Mouse (Mus musculus) erythroblast, embryonic 14.5 days (primary cell): ENCODE measurements around the gene Calml3. TPM values are rescaled to one million over a fixed set of nuclear protein-coding genes. Genes with fewer than 3 reads are reported as not detected.

Experiments used
- H3K27me3 ChIP-seq: 2 replicates; pipeline ENCODE4 v1.6.1; 2012; ENCODE audit warnings: inconsistent platforms; ENCODE audit not compliant: control insufficient read depth
- H3K36me3 ChIP-seq: 2 replicates; pipeline ENCODE4 v1.6.1; 2012; ENCODE audit warnings: mild to moderate bottlenecking, inconsistent platforms; ENCODE audit not compliant: control insufficient read depth
- H3K4me1 ChIP-seq: 2 replicates; pipeline ENCODE4 v1.6.1; 2012; ENCODE audit warnings: inconsistent platforms; ENCODE audit not compliant: control insufficient read depth
- H3K4me3 ChIP-seq: replicated peaks from 2 replicates; pipeline ENCODE3; 2012; ENCODE audit warnings: moderate library complexity, mild to moderate bottlenecking, inconsistent platforms
- H3K9me3 ChIP-seq: 2 replicates; pipeline ENCODE4 v1.6.1; 2012; ENCODE audit warnings: low read length, inconsistent platforms, mixed read lengths; ENCODE audit not compliant: control insufficient read depth
- GATA1 ChIP-seq: IDR thresholded peaks from 2 replicates; pipeline ENCODE4 v1.6.1; 2012; ENCODE audit warnings: low read length, inconsistent platforms, mixed read lengths
- TAL1 ChIP-seq: IDR thresholded peaks from 3 replicates; pipeline ENCODE4 v1.6.1; 2012; ENCODE audit warnings: low read length, inconsistent platforms, mixed read lengths
- polyA plus RNA-seq: library from polyadenylated mRNA; stranded (reverse); fragments of >175 nt; gene quantifications from 2 replicates; pipeline ENCODE4 v1.2.3, GENCODE M21; 2012

The Calml3 gene
- polyA plus RNA-seq, 1 experiment = not detected

- no peaks in the 10 kb centered on the region for H3K36me3 ChIP-seq
- H3K4me3 ChIP-seq = no peak overlapping the region
- H3K27me3 ChIP-seq = no peaks in the 10 kb centered on the region
- no peaks in the 10 kb centered on the region for H3K4me1 ChIP-seq
- TF ChIP-seq TAL1 (no peak), GATA1 (no peak)
- H3K9me3 ChIP-seq = no peaks in the 10 kb centered on the region
Observed at GRCm38 (mm10) chr13:3774280-3774679, 29.8 kb downstream of the Calml3 start.

GRCm38 (mm10) chr13:3773149-3773688 lies 30.9 kb downstream of the Calml3 start:
- H3K36me3 ChIP-seq = no peaks in the 10 kb centered on the region
- no peak overlapping the region for H3K4me3 ChIP-seq
- H3K9me3 ChIP-seq = no peaks in the 10 kb centered on the region
- H3K4me1 ChIP-seq = no peaks in the 10 kb centered on the region
- H3K27me3 ChIP-seq = no peaks in the 10 kb centered on the region
- TF ChIP-seq TAL1 (no peak), GATA1 (no peak)

- no peak overlapping the region for H3K4me3 ChIP-seq
- TF ChIP-seq GATA1 (no peak), TAL1 (no peak)
- H3K4me1 ChIP-seq = no peaks in the 10 kb centered on the region
- H3K36me3 ChIP-seq = no peaks in the 10 kb centered on the region
- no peaks in the 10 kb centered on the region for H3K27me3 ChIP-seq
- no peaks in the 10 kb centered on the region for H3K9me3 ChIP-seq
Observed at GRCm38 (mm10) chr13:3771221-3771620, 32.9 kb downstream of the Calml3 start.

GRCm38 (mm10) chr13:3770170-3771024 lies 33.7 kb downstream of the Calml3 start:
- no peaks in the 10 kb centered on the region for H3K27me3 ChIP-seq
- no peak overlapping the region for H3K4me3 ChIP-seq
- no peaks in the 10 kb centered on the region for H3K4me1 ChIP-seq
- no peaks in the 10 kb centered on the region for H3K36me3 ChIP-seq
- TF ChIP-seq GATA1 = no peak
- no peak for TF ChIP-seq TAL1
- no peaks in the 10 kb centered on the region for H3K9me3 ChIP-seq

GRCm38 (mm10) chr13:3769531-3769930 lies 34.6 kb downstream of the Calml3 start:
- Histone ChIP-seq H3K36me3 (no peaks in the 10 kb centered on the region), H3K4me1 (no peaks in the 10 kb centered on the region), H3K4me3 (no peak overlapping the region), H3K9me3 (no peaks in the 10 kb centered on the region), H3K27me3 (no peaks in the 10 kb centered on the region)
- TF ChIP-seq TAL1 (no peak), GATA1 (no peak)

GRCm38 (mm10) chr13:3768621-3769020 lies 35.5 kb downstream of the Calml3 start:
- no peak overlapping the region for H3K4me3 ChIP-seq
- no peaks in the 10 kb centered on the region for H3K27me3 ChIP-seq
- no peak for TF ChIP-seq GATA1
- no peak for TF ChIP-seq TAL1
- H3K9me3 ChIP-seq = no peaks in the 10 kb centered on the region
- H3K4me1 ChIP-seq = no peaks in the 10 kb centered on the region
- H3K36me3 ChIP-seq = no peaks in the 10 kb centered on the region

GRCm38 (mm10) chr13:3767086-3767485 lies 37.0 kb downstream of the Calml3 start:
- TF ChIP-seq TAL1 (no peak), GATA1 (no peak)
- no peaks in the 10 kb centered on the region for H3K27me3 ChIP-seq
- no peaks in the 10 kb centered on the region for H3K4me1 ChIP-seq
- no peaks in the 10 kb centered on the region for H3K9me3 ChIP-seq
- H3K4me3 ChIP-seq = no peak overlapping the region
- no peaks in the 10 kb centered on the region for H3K36me3 ChIP-seq

- Histone ChIP-seq H3K27me3 (no peaks in the 10 kb centered on the region), H3K9me3 (no peaks in the 10 kb centered on the region), H3K4me3 (no peak overlapping the region), H3K36me3 (no peaks in the 10 kb centered on the region), H3K4me1 (no peaks in the 10 kb centered on the region)
- TF ChIP-seq TAL1 = no peak
- TF ChIP-seq GATA1 = no peak
Observed at GRCm38 (mm10) chr13:3765781-3766180, 38.3 kb downstream of the Calml3 start.

- H3K27me3 ChIP-seq = no peaks in the 10 kb centered on the region
- H3K36me3 ChIP-seq = no peaks in the 10 kb centered on the region
- no peaks in the 10 kb centered on the region for H3K4me1 ChIP-seq
- no peaks in the 10 kb centered on the region for H3K9me3 ChIP-seq
- no peak for TF ChIP-seq GATA1
- TF ChIP-seq TAL1 = no peak
- no peak overlapping the region for H3K4me3 ChIP-seq
Observed at GRCm38 (mm10) chr13:3761131-3761530, 43.0 kb downstream of the Calml3 start.
